Mouse (Mus musculus): Measurements from ENCODE around the gene Lrp11. TPM values are rescaled to one million over a fixed set of nuclear protein-coding genes. Genes with fewer than 3 reads are reported as not detected.
A peak's percentile ranks its signal among the peaks of the same experiment; 100 is the strongest.

Lrp11 gene
- total RNA-seq (2014; rRNA removed) (123 and 139 TPM in 2 replicates), polyA plus RNA-seq (2015; fragmentation: Nextera tagmentation; extraction: Ambion mirVana) (48.2 and 51.7 TPM in 2 replicates)

DNA sequence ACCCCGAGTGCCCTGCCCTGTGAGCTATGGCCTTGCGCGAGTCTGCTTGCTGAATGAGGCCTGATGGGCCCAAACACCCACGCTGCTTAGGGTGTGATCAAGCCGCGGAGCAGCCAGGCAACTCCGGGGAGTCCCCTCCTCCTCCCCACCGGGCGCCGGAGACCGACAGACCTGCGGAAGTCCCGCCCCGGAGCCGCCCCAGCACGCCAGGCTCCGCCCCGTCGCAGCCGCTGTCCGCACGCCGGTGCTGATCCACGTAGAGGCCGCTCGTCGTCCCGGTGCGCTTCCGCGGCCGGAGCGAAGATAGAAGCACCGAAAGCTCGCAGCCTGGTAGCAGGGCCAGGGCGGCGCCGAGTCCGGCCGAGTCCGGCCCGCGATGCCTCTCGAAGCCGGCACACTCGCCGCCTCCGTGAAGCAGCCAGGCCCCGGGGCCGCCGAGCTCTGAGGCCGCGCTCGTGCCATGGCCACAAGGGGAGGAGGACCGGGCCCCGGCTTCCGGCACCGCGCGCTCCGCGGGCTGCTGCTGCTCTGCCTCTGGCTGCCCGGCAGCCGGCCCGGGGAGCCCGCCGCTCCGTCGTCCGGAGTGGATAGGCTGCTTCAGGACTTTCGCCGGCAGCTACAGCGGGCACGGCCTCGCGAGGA is at the start of gene Lrp11:
Gene Lrp11 (plus strand): TSS at position 209 of the 642 bp plus-strand sequence.
- ATAC-seq (ENCODE audit: low FRiP score), result peak; percentile 93
- H3K4me2 ChIP-seq (ENCODE audit: low read depth, low read length, poor library complexity, severe bottlenecking), result peak within 1 kb of the TSS; percentile 91
- H3K4me3 ChIP-seq (ENCODE audit: low read depth, low read length), result peak within 1 kb of the TSS; percentile 91
- peaks cover 13% of the 10 kb centered on the region for H3K4me1 ChIP-seq (ENCODE audit: insufficient read depth, low read length)
- no peaks in the 10 kb centered on the region for H3K36me3 ChIP-seq (ENCODE audit: insufficient read depth, low read length)
- TF ChIP-seq CTCF (IDR thresholded peaks at IDR 0.05), result no peak
- DNase-seq (ENCODE audit: low spot score), result peak; percentile 79
- no peaks in the 10 kb centered on the region for H3K27me3 ChIP-seq (ENCODE audit: insufficient read depth, low read length)
- under 1% methylated on average over 70 of the region's 76 CpGs for WGBS
- H3K9ac ChIP-seq (replicated peaks; ENCODE audit: low read length, poor library complexity, severe bottlenecking), result peak within 1 kb of the TSS; percentile 82
- peak within 1 kb of the TSS; percentile 79 for H3K27ac ChIP-seq (ENCODE audit: low read depth, low read length)
- H3K9me3 ChIP-seq (ENCODE audit: low read length), result no peaks in the 10 kb centered on the region

- TF ChIP-seq CTCF (IDR thresholded peaks at IDR 0.05), result peak; percentile 59
- ATAC-seq (ENCODE audit: low FRiP score) (no peak), DNase-seq (ENCODE audit: low spot score) (peak; percentile 56)
- H3K27ac ChIP-seq (ENCODE audit: low read depth, low read length), result no peak overlapping the region
- H3K9me3 ChIP-seq (ENCODE audit: low read length), result no peaks in the 10 kb centered on the region
- H3K36me3 ChIP-seq (ENCODE audit: insufficient read depth, low read length), result no peaks in the 10 kb centered on the region
- no peak overlapping the region for H3K9ac ChIP-seq (replicated peaks; ENCODE audit: low read length, poor library complexity, severe bottlenecking)
- no peak overlapping the region for H3K4me3 ChIP-seq (ENCODE audit: low read depth, low read length)
- H3K27me3 ChIP-seq (ENCODE audit: insufficient read depth, low read length), result no peaks in the 10 kb centered on the region
- no peak overlapping the region for H3K4me2 ChIP-seq (ENCODE audit: low read depth, low read length, poor library complexity, severe bottlenecking)
- H3K4me1 ChIP-seq (ENCODE audit: insufficient read depth, low read length), result no peaks in the 10 kb centered on the region
Observed at GRCm38 (mm10) chr10:7578002-7578401, 11.6 kb upstream of the Lrp11 start.

GRCm38 (mm10) chr10:7581401-7581800 is 8.2 kb upstream of the Lrp11 start:
- no peak for ATAC-seq (ENCODE audit: low FRiP score)
- WGBS, result 97% methylated on average over 2 of the region's 2 CpGs

GRCm38 (mm10) chr10:7582157-7582890 is 7.3 kb upstream of the Lrp11 start:
- DNase-seq (ENCODE audit: low spot score), result peak; percentile 56

More at GRCm38 (mm10) chr10:7581401-7581800, 8.2 kb upstream of the Lrp11 start:
- Histone ChIP-seq H3K27me3 (ENCODE audit: insufficient read depth, low read length) (no peaks in the 10 kb centered on the region), H3K9me3 (ENCODE audit: low read length) (no peaks in the 10 kb centered on the region), H3K27ac (ENCODE audit: low read depth, low read length) (no peak overlapping the region), H3K4me1 (ENCODE audit: insufficient read depth, low read length) (no peaks in the 10 kb centered on the region), H3K9ac (replicated peaks; ENCODE audit: low read length, poor library complexity, severe bottlenecking) (no peak overlapping the region), H3K36me3 (ENCODE audit: insufficient read depth, low read length) (no peaks in the 10 kb centered on the region), H3K4me3 (ENCODE audit: low read depth, low read length) (no peak overlapping the region), H3K4me2 (ENCODE audit: low read depth, low read length, poor library complexity, severe bottlenecking) (no peak overlapping the region)
- no peak for TF ChIP-seq CTCF (IDR thresholded peaks at IDR 0.05)
- DNase-seq (ENCODE audit: low spot score), result no peak

GRCm38 (mm10) chr10:7582891-7583557 is 6.6 kb upstream of the Lrp11 start:
- no peaks in the 10 kb centered on the region for H3K36me3 ChIP-seq (ENCODE audit: insufficient read depth, low read length)
- no peak for DNase-seq (ENCODE audit: low spot score)
- no peak overlapping the region for H3K4me3 ChIP-seq (ENCODE audit: low read depth, low read length)
- no peak overlapping the region for H3K27ac ChIP-seq (ENCODE audit: low read depth, low read length)
- no peak overlapping the region for H3K9ac ChIP-seq (replicated peaks; ENCODE audit: low read length, poor library complexity, severe bottlenecking)
- no peak overlapping the region for H3K4me2 ChIP-seq (ENCODE audit: low read depth, low read length, poor library complexity, severe bottlenecking)
- H3K9me3 ChIP-seq (ENCODE audit: low read length), result no peaks in the 10 kb centered on the region
- no peak for TF ChIP-seq CTCF (IDR thresholded peaks at IDR 0.05)
- 58% methylated on average over 7 of the region's 7 CpGs for WGBS
- H3K27me3 ChIP-seq (ENCODE audit: insufficient read depth, low read length), result no peaks in the 10 kb centered on the region
- no peaks in the 10 kb centered on the region for H3K4me1 ChIP-seq (ENCODE audit: insufficient read depth, low read length)
- ATAC-seq (ENCODE audit: low FRiP score), result no peak

More at GRCm38 (mm10) chr10:7582157-7582890, 7.3 kb upstream of the Lrp11 start:
- WGBS, result 41% methylated on average over 11 of the region's 11 CpGs
- Histone ChIP-seq H3K36me3 (ENCODE audit: insufficient read depth, low read length) (no peaks in the 10 kb centered on the region), H3K4me1 (ENCODE audit: insufficient read depth, low read length) (no peaks in the 10 kb centered on the region), H3K9ac (replicated peaks; ENCODE audit: low read length, poor library complexity, severe bottlenecking) (no peak overlapping the region), H3K27ac (ENCODE audit: low read depth, low read length) (no peak overlapping the region), H3K4me3 (ENCODE audit: low read depth, low read length) (no peak overlapping the region), H3K27me3 (ENCODE audit: insufficient read depth, low read length) (no peaks in the 10 kb centered on the region), H3K4me2 (ENCODE audit: low read depth, low read length, poor library complexity, severe bottlenecking) (no peak overlapping the region), H3K9me3 (ENCODE audit: low read length) (no peaks in the 10 kb centered on the region)
- ATAC-seq (ENCODE audit: low FRiP score), result peak; percentile 73
- no peak for TF ChIP-seq CTCF (IDR thresholded peaks at IDR 0.05)
